Mouse (Mus musculus): ENCODE results near the gene Usp25. TPM values are rescaled to one million over a fixed set of nuclear protein-coding genes. Genes with fewer than 3 reads are reported as not detected.

Gene Usp25
- 42.1 and 44.7 TPM in 2 replicates for polyA plus RNA-seq (2012; rRNA removed)

DNA sequence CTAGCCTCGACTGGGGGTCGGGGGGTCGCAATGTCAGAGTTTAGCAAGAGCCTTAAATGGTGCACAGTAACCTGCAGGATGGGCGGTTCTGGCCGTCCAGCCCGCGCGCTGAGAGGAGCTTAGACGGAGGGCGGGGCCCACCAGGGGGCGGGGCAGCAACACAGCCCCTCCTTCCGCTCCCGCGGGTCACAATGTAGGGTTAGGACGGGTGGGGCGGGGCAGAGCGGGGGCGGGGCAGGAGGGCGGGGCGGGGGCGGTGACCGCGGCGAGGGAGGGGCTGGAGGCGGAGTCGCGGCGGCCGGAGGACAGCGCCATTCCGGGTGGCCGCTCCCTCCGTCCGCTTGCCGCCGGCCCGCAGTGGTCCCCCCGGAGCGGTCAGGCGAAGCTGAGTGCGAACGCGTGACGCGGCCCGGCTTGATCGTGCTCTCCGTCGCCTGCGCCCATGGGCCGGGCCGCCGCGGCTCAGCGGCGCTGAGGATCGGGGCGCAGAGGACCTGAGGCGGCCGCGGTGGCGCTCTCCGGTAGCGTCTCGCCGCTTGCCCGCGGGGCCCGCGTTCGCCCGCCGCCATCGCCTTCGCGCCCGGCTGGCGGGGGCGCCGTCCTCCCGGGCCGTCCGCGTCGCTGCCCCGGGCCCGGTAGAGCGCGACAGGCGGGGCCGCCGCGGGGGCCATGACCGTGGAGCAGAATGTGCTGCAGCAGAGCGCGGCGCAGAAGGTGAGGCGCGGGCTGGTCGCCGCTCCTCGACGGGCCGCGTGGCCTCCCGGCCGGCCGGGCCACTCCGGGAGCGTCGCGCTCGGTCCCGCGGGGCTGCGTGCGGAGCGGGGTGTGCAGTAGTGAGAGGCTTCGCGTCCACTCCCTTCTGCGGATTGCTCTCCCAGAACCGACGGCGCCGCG lies at the start of gene Usp25:
Usp25 (plus strand) TSS at position 280 of the 894 bp plus-strand sequence.
- Histone ChIP-seq H3K36me3 (ENCODE audit: control insufficient read depth, insufficient read depth, low read length) (no peaks in the 10 kb centered on the region), H3K27me3 (ENCODE audit: control insufficient read depth, insufficient read depth, low read length) (no peaks in the 10 kb centered on the region), H3K27ac (ENCODE audit: control insufficient read depth, insufficient read depth, low read depth, low read length) (peak within 1 kb of the TSS; percentile 92), H3K4me3 (ENCODE audit: control insufficient read depth, low read depth, low read length) (peak within 1 kb of the TSS; percentile 95), H3K4me1 (ENCODE audit: control insufficient read depth, insufficient read depth, low read length) (peaks cover 2% of the 10 kb centered on the region)
- TF ChIP-seq CTCF (IDR thresholded peaks at IDR 0.05; ENCODE audit: control insufficient read depth, insufficient read depth, insufficient replicate concordance, low read depth, low read length) (no peak), POLR2A (IDR thresholded peaks at IDR 0.05; ENCODE audit: control insufficient read depth, low read depth, low read length) (peak; percentile 58; the same call in 1 of the 2 replicates)

DNA sequence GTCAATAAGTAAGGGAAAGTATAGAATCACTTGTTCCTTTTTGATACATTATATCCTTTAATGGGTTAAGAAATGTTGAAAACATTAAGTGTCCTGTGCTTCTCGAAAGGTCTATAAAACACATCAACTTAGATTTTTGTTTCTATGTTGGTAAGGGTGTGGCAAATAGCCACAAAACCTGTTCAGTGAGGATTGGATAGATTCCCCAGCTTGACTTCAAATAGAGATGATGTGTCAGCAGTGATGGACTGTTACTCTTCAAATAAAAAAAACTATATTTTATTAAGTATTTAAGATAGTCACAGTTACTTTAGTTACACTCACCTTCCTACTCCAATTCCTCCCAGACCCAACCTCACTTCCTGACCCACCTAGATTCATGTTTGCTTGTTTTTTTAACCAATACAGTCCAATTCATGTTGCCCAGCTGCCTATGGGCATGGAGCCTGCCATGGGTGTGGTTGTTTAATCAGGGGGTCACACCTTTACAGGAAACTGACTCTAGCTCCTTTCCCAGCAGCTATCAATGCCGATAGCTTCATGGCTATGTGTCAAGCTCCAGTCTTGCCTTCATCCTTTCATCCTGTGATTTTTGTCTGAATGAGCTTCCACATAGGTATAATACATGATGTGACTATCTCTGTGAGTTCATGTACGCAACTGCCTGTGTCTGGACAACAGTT lies 45.8 kb upstream of the Usp25 start:
- no peaks in the 10 kb centered on the region for H3K36me3 ChIP-seq (ENCODE audit: control insufficient read depth, insufficient read depth, low read length)
- H3K4me1 ChIP-seq (ENCODE audit: control insufficient read depth, insufficient read depth, low read length), result no peaks in the 10 kb centered on the region
- no peak overlapping the region for H3K4me3 ChIP-seq (ENCODE audit: control insufficient read depth, low read depth, low read length)
- TF ChIP-seq CTCF (IDR thresholded peaks at IDR 0.05; ENCODE audit: control insufficient read depth, insufficient read depth, insufficient replicate concordance, low read depth, low read length) (no peak), POLR2A (IDR thresholded peaks at IDR 0.05; ENCODE audit: control insufficient read depth, low read depth, low read length) (no peak)
- H3K27ac ChIP-seq (ENCODE audit: control insufficient read depth, insufficient read depth, low read depth, low read length), result no peak overlapping the region
- no peaks in the 10 kb centered on the region for H3K27me3 ChIP-seq (ENCODE audit: control insufficient read depth, insufficient read depth, low read length)

DNA sequence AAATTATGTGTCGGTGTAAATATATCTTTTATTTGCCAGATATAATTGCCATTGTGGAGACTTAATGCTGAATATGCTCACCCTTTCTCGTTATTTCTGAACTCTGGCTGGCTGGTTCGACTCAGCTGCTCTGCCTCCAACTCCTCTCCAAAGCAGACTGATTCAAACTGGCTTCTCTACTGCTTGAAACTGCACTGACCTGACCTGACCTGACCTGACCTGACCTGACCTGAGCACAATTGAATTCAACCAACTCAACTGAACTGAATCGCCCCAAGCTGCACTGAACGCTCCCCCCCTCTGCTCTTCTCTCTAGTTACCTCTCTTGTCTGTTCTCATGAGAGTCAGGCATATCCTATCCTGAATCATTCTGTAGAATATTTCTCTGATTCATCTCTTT lies 42.3 kb upstream of the Usp25 start:
- H3K27ac ChIP-seq (ENCODE audit: control insufficient read depth, insufficient read depth, low read depth, low read length), result no peak overlapping the region
- TF ChIP-seq POLR2A (IDR thresholded peaks at IDR 0.05; ENCODE audit: control insufficient read depth, low read depth, low read length), result no peak
- no peak for TF ChIP-seq CTCF (IDR thresholded peaks at IDR 0.05; ENCODE audit: control insufficient read depth, insufficient read depth, insufficient replicate concordance, low read depth, low read length)
- H3K4me3 ChIP-seq (ENCODE audit: control insufficient read depth, low read depth, low read length), result no peak overlapping the region
- H3K4me1 ChIP-seq (ENCODE audit: control insufficient read depth, insufficient read depth, low read length), result no peaks in the 10 kb centered on the region
- H3K27me3 ChIP-seq (ENCODE audit: control insufficient read depth, insufficient read depth, low read length), result no peaks in the 10 kb centered on the region
- no peaks in the 10 kb centered on the region for H3K36me3 ChIP-seq (ENCODE audit: control insufficient read depth, insufficient read depth, low read length)

DNA sequence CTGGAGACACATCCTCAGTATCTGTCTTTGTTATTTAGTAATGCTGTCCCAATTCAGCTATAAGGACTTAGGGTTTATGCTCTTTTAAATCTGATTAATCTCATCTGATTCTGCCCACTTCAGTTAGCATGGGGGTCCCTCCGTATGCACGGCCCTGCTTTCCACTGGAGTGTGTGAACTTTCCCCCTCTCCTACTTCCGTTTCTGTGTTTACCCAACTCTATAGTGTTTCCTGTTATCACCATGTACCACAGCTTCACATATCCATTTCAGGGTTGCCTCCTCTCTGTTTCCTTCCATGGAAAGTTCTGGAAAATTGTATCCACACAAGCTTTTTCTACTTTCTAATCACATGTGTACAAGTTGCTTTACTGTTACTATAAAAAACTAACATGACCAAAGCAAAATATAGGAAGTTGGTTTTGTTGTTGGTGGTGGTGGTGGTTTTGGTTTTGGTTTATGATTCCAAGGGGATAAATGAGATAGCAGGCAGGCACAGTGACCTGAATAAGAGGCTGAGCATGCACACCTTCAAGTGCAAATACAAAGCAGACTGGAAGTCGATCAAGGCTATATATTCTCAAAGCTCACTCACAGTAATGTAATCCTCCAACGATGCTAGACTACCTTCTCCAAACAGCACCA lies 36.6 kb upstream of the Usp25 start:
- H3K4me3 ChIP-seq (ENCODE audit: control insufficient read depth, low read depth, low read length), result no peak overlapping the region
- H3K36me3 ChIP-seq (ENCODE audit: control insufficient read depth, insufficient read depth, low read length), result no peaks in the 10 kb centered on the region
- no peaks in the 10 kb centered on the region for H3K27me3 ChIP-seq (ENCODE audit: control insufficient read depth, insufficient read depth, low read length)
- H3K4me1 ChIP-seq (ENCODE audit: control insufficient read depth, insufficient read depth, low read length), result no peaks in the 10 kb centered on the region
- no peak overlapping the region for H3K27ac ChIP-seq (ENCODE audit: control insufficient read depth, insufficient read depth, low read depth, low read length)
- TF ChIP-seq POLR2A (IDR thresholded peaks at IDR 0.05; ENCODE audit: control insufficient read depth, low read depth, low read length) (no peak), CTCF (IDR thresholded peaks at IDR 0.05; ENCODE audit: control insufficient read depth, insufficient read depth, insufficient replicate concordance, low read depth, low read length) (no peak)

DNA sequence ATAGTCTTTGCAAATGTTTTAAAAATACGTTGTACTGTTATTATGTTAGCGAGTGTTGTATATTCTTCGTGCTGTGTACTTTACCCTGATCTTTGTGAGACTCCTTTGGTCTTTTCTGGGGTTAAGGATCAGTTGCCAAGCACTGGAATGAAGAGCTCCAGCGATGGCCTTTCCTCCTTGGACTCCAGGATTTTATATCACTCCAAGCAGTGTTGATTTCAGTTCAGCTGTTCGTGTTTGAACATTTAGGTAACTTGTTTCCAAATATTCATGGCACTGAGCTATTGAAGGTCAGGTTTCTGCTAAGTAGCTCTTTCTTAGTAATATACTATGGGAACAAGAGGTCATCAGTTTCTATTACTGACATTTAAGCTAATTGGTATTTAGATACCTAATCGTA lies 29.8 kb upstream of the Usp25 start:
- H3K36me3 ChIP-seq (ENCODE audit: control insufficient read depth, insufficient read depth, low read length), result no peaks in the 10 kb centered on the region
- H3K27me3 ChIP-seq (ENCODE audit: control insufficient read depth, insufficient read depth, low read length), result no peaks in the 10 kb centered on the region
- H3K27ac ChIP-seq (ENCODE audit: control insufficient read depth, insufficient read depth, low read depth, low read length), result no peak overlapping the region
- TF ChIP-seq CTCF (IDR thresholded peaks at IDR 0.05; ENCODE audit: control insufficient read depth, insufficient read depth, insufficient replicate concordance, low read depth, low read length) (no peak), POLR2A (IDR thresholded peaks at IDR 0.05; ENCODE audit: control insufficient read depth, low read depth, low read length) (no peak)
- no peak overlapping the region for H3K4me3 ChIP-seq (ENCODE audit: control insufficient read depth, low read depth, low read length)
- no peaks in the 10 kb centered on the region for H3K4me1 ChIP-seq (ENCODE audit: control insufficient read depth, insufficient read depth, low read length)

DNA sequence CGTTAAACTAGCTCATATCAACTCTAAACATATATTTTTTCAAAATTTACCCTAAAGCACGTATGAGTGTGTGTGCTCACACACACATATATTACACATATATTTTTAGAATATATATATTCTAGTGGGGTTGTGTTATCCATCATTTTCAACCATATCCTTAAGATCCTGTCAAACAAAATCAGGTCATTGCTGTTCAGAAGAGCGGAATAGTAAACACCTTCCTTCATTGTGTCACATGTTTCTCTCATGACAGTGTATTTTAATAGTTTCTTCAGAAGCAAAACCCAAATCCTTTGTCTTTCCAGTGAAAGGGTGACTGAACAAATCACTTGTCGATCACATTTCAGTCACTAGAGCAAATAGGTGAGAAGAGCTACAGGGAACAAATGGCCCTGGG lies 25.8 kb upstream of the Usp25 start:
- no peak overlapping the region for H3K27ac ChIP-seq (ENCODE audit: control insufficient read depth, insufficient read depth, low read depth, low read length)
- TF ChIP-seq POLR2A (IDR thresholded peaks at IDR 0.05; ENCODE audit: control insufficient read depth, low read depth, low read length) (no peak), CTCF (IDR thresholded peaks at IDR 0.05; ENCODE audit: control insufficient read depth, insufficient read depth, insufficient replicate concordance, low read depth, low read length) (no peak)
- H3K4me1 ChIP-seq (ENCODE audit: control insufficient read depth, insufficient read depth, low read length), result no peaks in the 10 kb centered on the region
- H3K36me3 ChIP-seq (ENCODE audit: control insufficient read depth, insufficient read depth, low read length), result no peaks in the 10 kb centered on the region
- no peaks in the 10 kb centered on the region for H3K27me3 ChIP-seq (ENCODE audit: control insufficient read depth, insufficient read depth, low read length)
- H3K4me3 ChIP-seq (ENCODE audit: control insufficient read depth, low read depth, low read length), result no peak overlapping the region

DNA sequence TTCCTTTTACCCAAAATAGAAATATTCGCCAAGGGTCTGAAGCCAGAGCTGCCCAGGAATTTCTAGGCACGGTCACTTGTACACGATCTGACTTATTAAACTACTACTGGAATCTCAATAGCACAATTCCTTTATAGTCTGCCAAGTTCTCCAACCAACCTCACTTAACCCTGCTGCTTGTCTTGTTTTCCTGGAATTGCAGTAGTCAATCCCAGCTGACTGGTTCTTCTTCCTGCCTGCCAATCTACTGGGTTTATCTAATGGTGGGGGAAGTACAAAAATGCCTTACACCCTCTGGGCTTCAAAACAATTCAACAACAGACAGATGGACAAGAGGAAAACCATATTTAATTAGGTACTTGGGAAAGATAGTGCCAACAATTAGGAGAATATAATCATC lies 9.6 kb upstream of the Usp25 start:
- Histone ChIP-seq H3K36me3 (ENCODE audit: control insufficient read depth, insufficient read depth, low read length) (no peaks in the 10 kb centered on the region), H3K4me1 (ENCODE audit: control insufficient read depth, insufficient read depth, low read length) (no peaks in the 10 kb centered on the region), H3K27me3 (ENCODE audit: control insufficient read depth, insufficient read depth, low read length) (no peaks in the 10 kb centered on the region), H3K27ac (ENCODE audit: control insufficient read depth, insufficient read depth, low read depth, low read length) (no peak overlapping the region), H3K4me3 (ENCODE audit: control insufficient read depth, low read depth, low read length) (no peak overlapping the region)
- TF ChIP-seq CTCF (IDR thresholded peaks at IDR 0.05; ENCODE audit: control insufficient read depth, insufficient read depth, insufficient replicate concordance, low read depth, low read length), result no peak
- no peak for TF ChIP-seq POLR2A (IDR thresholded peaks at IDR 0.05; ENCODE audit: control insufficient read depth, low read depth, low read length)
